Mouse (Mus musculus) ES-E14 (cell line): Measurements from ENCODE around the gene Pip4k2b. TPM values are rescaled to one million over a fixed set of nuclear protein-coding genes. Genes with fewer than 3 reads are reported as not detected.

Source experiments
- DNase-seq: peaks from one replicate; pipeline ENCODE4 v3.0.0-alpha.2; 2013; ENCODE audit warnings: low read depth, low spot score
- H3K27ac ChIP-seq: 2 replicates; pipeline ENCODE4 v1.5.1; 2012; ENCODE audit warnings: low read depth, mild to moderate bottlenecking, low read length, moderate library complexity, mixed read lengths; ENCODE audit not compliant: poor library complexity, insufficient read depth, severe bottlenecking
- H3K36me3 ChIP-seq: 2 replicates; pipeline ENCODE4 v1.6.1; 2012; ENCODE audit warnings: mild to moderate bottlenecking, low read length, moderate library complexity, mixed read lengths; ENCODE audit not compliant: control insufficient read depth, poor library complexity, insufficient read depth, severe bottlenecking
- H3K4me1 ChIP-seq, 2 experiments: fragments of 150-350 bp in 1 of 2; sonication (generic) in 1 of 2; 2 replicates each; pipeline ENCODE4 v1.6.1; 2012; ENCODE audit warnings: low read length in 2 of 2, mild to moderate bottlenecking in 1 of 2, mixed read lengths in 1 of 2; ENCODE audit not compliant: control insufficient read depth in 2 of 2, insufficient read depth in 2 of 2, poor library complexity in 1 of 2
- H3K4me3 ChIP-seq, 2 experiments: fragments of 150-350 bp in 1 of 2; sonication (generic) in 1 of 2; 2 replicates each; pipeline ENCODE4 v1.5.1; 2012; ENCODE audit warnings: low read length in 2 of 2, low read depth in 1 of 2, mild to moderate bottlenecking in 1 of 2, mixed read lengths in 1 of 2; ENCODE audit not compliant: insufficient read depth in 1 of 2, poor library complexity in 1 of 2, severe bottlenecking in 1 of 2
- H3K9ac ChIP-seq: 2 replicates; pipeline ENCODE4 v1.6.1; 2012; ENCODE audit warnings: low read depth, mild to moderate bottlenecking, low read length, mixed read lengths; ENCODE audit not compliant: poor library complexity, insufficient read depth, severe bottlenecking
- H3K9me3 ChIP-seq: fragments of 150-350 bp; sonication (generic); 2 replicates; pipeline ENCODE4 v1.6.1; 2012; ENCODE audit warnings: low read depth, mild to moderate bottlenecking, low read length; ENCODE audit not compliant: control insufficient read depth, insufficient read depth
- CHD2 ChIP-seq: IDR thresholded peaks from 2 replicates; pipeline ENCODE4 v1.6.1; 2014; ENCODE audit warnings: mild to moderate bottlenecking, low read depth, low read length, inconsistent platforms
- HCFC1 ChIP-seq: IDR thresholded peaks from 2 replicates; pipeline ENCODE4 v1.6.1; 2012; ENCODE audit warnings: low read length, inconsistent platforms, borderline replicate concordance; ENCODE audit not compliant: insufficient read depth
- MAFK ChIP-seq: IDR thresholded peaks from 2 replicates; pipeline ENCODE4 v1.6.1; 2014; ENCODE audit warnings: mild to moderate bottlenecking, low read depth, low read length, inconsistent platforms; ENCODE audit not compliant: insufficient read depth
- ZC3H11A ChIP-seq: IDR thresholded peaks from 2 replicates; pipeline ENCODE4 v1.6.1; 2012; ENCODE audit warnings: low read depth, mild to moderate bottlenecking, inconsistent platforms, low read length, borderline replicate concordance
- ZNF384 ChIP-seq: IDR thresholded peaks from 2 replicates; pipeline ENCODE4 v1.6.1; 2012; ENCODE audit warnings: low read depth, low read length, inconsistent platforms
- in situ Hi-C, 2 experiments: fragments of 600-800 bp; cut with MboI; formaldehyde crosslinking; loops; one replicate each; pipeline ENCODE4 v1.15.1; 2025; ENCODE audit warnings: low sequenced_read_pairs in 2 of 2, inconsistent platforms in 1 of 2; ENCODE audit not compliant: unreplicated experiment in 2 of 2
- total RNA-seq: library from RNA; depleted of rRNA; stranded (reverse); fragments of 300-350 nt; gene quantifications from 2 replicates; pipeline ENCODE4 v1.2.3, GENCODE M21; 2012

The Pip4k2b gene
- total RNA-seq, 1 experiment, result 31.3 TPM

DNA sequence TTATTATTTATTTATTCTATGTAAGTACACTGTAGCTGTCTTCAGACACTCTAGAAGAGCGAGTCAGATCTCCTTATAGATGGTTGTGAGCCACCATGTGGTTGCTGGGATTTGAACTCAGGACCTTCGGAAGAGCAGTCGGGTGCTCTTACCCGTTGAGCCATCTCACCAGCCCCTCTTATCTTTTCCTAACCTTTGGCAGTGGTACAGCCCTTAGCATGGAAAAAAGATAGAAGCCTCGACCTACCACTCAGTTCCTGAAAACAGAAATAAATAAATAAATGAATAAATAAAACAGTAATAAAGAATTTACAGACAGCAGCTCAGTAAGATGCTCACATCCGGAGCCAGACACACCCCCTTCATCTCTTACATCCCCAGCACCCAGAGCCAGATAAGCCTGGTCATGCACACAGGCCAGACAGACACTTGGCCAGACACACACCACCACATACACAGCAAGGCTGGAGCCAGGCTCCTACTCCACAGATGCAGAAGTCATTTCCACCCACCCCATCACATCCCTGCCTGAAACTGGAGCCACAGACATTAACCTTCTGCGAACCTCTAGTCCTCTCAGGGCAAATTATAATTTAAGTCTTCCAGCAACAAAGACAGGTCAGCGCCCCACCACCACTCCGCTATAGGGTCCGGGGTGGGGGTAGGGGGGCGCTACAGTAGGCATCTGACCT, 47.2 kb downstream of the Pip4k2b start:
- TF ChIP-seq HCFC1 (no peak), CHD2 (no peak), ZNF384 (no peak), ZC3H11A (no peak), MAFK (no peak)
- Histone ChIP-seq H3K9me3 (no peaks in the 10 kb centered on the region), H3K9ac (peak overlapping the region; percentile 98; the same call in 1 of the 2 replicates), H3K4me3 (peak overlapping the region; percentile 88 to 93), H3K4me1 (peaks cover 3 to 31% of the 10 kb centered on the region in 2 experiments; a peak in 3 of 4 replicates), H3K27ac (peak overlapping the region; percentile 61; the same call in 1 of the 2 replicates), H3K36me3 (peaks cover 15% of the 10 kb centered on the region)
- in situ Hi-C loops, result loop anchor here in 1 of 2 experiments (10.0 kb wide), 1 partner anchor 63 kb away; no protein-coding TSS in a partner anchor
- DNase-seq, result no peak

DNA sequence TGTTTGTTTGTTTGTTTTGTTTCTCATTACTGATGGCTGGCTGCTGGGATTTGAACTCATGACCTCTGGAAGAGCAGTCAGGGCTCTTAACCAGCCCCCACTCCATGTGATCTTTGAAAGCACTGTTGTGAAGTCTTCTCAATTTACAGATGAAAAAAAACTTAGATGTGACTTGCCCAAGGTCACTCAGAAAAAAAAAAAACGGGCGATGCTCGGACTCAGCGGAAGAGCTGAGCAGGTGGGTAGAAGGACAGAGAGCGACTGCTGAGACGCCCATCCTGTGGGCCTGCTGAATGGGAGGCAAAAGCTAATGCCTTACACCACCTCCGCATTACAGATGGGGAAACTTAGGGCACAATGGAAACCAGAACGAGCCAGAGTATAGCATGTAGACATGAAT, 47.8 kb downstream of the Pip4k2b start:
- DNase-seq, result no peak
- Histone ChIP-seq H3K27ac (no peak overlapping the region; the same call in 1 of the 2 replicates), H3K9me3 (no peaks in the 10 kb centered on the region), H3K4me3 (peak overlapping the region in 1 of 2 experiments; percentile 22; a peak in 2 of 4 replicates), H3K36me3 (peaks cover 22% of the 10 kb centered on the region), H3K4me1 (peaks cover 3 to 28% of the 10 kb centered on the region in 2 experiments; a peak in 3 of 4 replicates), H3K9ac (peak overlapping the region; percentile 4; the same call in 1 of the 2 replicates)
- peak; percentile 92 for TF ChIP-seq ZNF384
- no peak for TF ChIP-seq CHD2
- TF ChIP-seq ZC3H11A, result no peak
- no peak for TF ChIP-seq HCFC1
- in situ Hi-C loops, result loop anchor here in 1 of 2 experiments (10.0 kb wide), 1 partner anchor 62 kb away; no protein-coding TSS in a partner anchor

DNA sequence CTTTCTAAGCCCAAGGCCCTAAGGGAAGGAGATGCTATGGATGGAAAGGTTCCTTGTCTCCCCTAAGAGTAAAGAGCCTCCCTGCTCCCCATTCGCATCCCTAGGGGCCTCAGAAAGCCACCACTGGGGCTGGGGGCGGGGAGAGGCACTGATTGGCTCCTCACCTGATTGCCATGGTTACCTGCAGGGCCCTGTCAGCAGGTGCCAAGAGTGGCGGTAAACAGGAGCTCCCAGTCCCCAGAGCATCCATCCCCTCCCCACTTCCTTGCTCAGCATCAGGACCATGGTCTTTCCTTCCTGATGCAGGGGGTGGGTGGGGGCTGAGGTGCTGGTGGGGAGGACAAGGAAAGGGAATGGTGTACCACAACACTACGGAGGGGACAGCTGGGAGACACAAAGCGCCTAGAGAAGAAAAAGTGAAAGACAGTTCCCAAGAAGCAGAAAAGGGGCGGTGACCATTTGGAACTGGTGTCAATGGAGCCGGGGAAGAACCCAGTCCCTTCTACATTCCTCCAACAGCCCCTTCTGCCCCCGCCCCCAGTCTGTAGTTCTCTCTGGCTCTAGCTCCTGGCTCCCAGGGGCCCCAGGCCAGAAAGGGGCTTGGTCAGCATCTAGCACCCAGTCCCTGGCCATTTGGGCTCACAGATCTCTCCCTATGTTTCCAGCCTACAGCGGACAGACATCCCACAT, 48.6 kb downstream of the Pip4k2b start:
- in situ Hi-C loops, result loop anchor here in 1 of 2 experiments (10.0 kb wide), 1 partner anchor 61 kb away; no protein-coding TSS in a partner anchor
- Histone ChIP-seq H3K4me1 (peaks cover 3 to 21% of the 10 kb centered on the region in 2 experiments; a peak in 3 of 4 replicates), H3K27ac (no peak overlapping the region; the same call in 1 of the 2 replicates), H3K36me3 (peaks cover 30% of the 10 kb centered on the region), H3K9me3 (no peaks in the 10 kb centered on the region), H3K9ac (no peak overlapping the region; the same call in 1 of the 2 replicates), H3K4me3 (no peak overlapping the region)
- TF ChIP-seq MAFK, result no peak
- no peak for TF ChIP-seq HCFC1
- TF ChIP-seq ZNF384, result no peak
- no peak for TF ChIP-seq CHD2
- TF ChIP-seq ZC3H11A, result no peak
- no peak for DNase-seq

DNA sequence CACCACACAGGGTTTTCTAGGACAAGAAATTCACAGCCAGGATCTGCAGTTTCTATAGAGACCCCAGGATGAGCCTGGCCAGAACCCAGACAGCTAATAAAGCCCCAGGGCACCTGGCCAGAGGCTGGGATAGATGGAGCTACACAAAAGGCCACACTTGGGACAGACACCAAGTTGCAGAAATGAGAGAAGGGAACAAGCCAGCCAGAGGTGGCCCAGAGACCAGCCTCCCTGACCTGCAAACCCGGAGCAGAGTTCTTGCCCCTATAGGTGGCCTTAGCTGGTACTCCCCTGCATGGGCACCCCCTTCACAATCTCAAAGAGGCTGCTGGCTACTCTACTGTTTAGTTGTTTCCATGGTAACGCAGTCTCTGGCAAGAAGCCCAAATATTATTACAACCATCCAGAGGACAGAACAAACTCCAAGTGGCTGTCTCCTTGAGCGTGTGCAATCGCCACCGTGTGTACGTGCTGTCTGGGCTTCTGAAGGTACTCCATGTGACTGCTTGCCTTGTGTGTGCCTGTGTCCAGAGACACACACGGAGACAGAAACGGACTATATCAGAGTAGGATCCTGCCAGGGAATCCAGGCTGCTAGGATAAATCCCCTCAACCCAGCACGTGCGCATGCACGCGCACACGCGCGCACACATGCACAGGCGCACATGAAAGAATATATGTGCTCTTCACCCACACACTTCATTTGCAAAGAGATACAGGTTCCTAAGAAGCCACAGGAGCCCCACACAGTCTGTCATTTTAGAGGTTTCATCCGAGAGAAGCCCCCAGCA, 49.4 kb downstream of the Pip4k2b start:
- Histone ChIP-seq H3K4me3 (no peak overlapping the region), H3K4me1 (peaks cover 3 to 19% of the 10 kb centered on the region in 2 experiments; a peak in 3 of 4 replicates), H3K9me3 (no peaks in the 10 kb centered on the region), H3K27ac (no peak overlapping the region), H3K36me3 (peaks cover 37% of the 10 kb centered on the region), H3K9ac (peak overlapping the region; percentile 11; the same call in 1 of the 2 replicates)
- no peak for DNase-seq
- in situ Hi-C loops, result loop anchor here in 1 of 2 experiments (10.0 kb wide), 1 partner anchor 60 kb away; no protein-coding TSS in a partner anchor
- TF ChIP-seq HCFC1, result no peak
- no peak for TF ChIP-seq MAFK
- no peak for TF ChIP-seq ZNF384
- no peak for TF ChIP-seq ZC3H11A
- TF ChIP-seq CHD2, result no peak
